Mouse (Mus musculus): ENCODE measurements around the gene Cnnm3.

Cnnm3 gene

GRCm38 (mm10) chr1:36558031-36558993 lies 46.6 kb downstream of the Cnnm3 start, which contains the start of gene Sema4c:
Gene Sema4c (minus strand): TSS chr1:36558349.
- peak; percentile 74 for DNase-seq

DNA sequence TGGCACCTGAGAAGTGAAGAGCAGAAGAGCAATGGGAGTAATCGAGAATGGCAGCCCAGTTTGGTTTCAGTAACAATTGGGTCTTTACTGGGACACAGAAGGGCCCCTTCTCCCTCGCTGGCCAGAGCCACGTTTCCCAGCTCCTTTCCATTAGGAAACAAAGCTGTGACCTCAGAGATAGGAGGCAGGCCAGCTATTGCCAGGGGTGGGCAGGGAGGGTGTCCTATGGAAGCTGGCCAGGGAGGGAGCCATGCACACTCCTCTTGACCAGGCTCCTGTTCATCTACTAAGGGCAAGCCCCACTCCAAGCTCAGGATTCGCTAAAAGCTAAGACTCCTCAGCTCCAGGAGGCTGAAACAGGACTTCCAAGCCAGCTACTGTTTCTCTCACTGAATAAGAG lies 47.6 kb downstream of the Cnnm3 start:
- no peak for DNase-seq

GRCm38 (mm10) chr1:36559888-36560287 lies 48.2 kb downstream of the Cnnm3 start:
- no peak for DNase-seq

DNA sequence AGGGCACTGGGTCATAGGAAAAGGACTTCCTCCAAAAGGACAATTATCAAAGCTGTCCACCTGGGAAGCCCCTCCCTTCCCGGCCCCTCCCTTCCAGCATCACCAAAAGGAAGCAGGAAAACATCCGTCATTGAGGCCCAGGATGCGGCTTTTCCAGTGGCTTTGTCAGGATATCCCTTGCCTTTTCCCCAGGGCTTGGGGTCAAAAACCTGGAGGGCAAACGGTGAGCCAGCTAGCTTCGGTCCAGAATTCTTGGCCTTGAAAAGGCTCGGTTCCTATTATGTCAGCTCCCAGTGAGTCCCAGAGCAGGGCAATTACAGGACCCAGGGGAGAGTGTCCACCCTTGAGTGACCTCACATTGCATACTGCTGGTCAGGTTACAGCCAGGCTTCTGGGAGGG lies 49.2 kb downstream of the Cnnm3 start:
- DNase-seq = no peak

GRCm38 (mm10) chr1:36562388-36562787 lies 50.7 kb downstream of the Cnnm3 start:
- DNase-seq = no peak

- DNase-seq = no peak
Observed at GRCm38 (mm10) chr1:36563197-36563596, 51.5 kb downstream of the Cnnm3 start.

- DNase-seq = no peak
Observed at GRCm38 (mm10) chr1:36563632-36564031, 52.0 kb downstream of the Cnnm3 start.

- DNase-seq = no peak
Observed at GRCm38 (mm10) chr1:36564101-36564500, 52.4 kb downstream of the Cnnm3 start.

- no peak for DNase-seq
Observed at GRCm38 (mm10) chr1:36566425-36566824, 54.8 kb downstream of the Cnnm3 start.

GRCm38 (mm10) chr1:36567818-36568603 lies 56.3 kb downstream of the Cnnm3 start:
- DNase-seq = no peak

DNA sequence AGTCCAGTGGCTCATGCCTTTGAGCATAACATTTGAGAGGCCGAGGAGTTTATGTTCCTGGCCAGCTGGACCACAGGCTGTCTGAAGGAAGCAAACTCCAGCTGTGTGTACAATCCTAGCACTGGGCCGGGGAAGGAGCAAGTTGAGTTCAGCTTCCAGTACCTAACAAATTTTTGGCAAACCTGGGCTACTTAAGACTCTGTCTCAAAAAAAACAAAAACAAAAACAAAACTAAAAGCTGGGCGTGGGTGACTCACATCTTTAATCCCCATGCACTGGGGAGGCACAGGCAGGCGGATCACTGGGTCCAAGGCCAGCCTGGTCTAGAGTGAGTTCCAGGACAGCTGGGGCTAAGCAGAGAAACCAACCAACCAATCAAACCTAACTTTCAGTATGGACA lies 57.1 kb downstream of the Cnnm3 start:
- DNase-seq = no peak

DNA sequence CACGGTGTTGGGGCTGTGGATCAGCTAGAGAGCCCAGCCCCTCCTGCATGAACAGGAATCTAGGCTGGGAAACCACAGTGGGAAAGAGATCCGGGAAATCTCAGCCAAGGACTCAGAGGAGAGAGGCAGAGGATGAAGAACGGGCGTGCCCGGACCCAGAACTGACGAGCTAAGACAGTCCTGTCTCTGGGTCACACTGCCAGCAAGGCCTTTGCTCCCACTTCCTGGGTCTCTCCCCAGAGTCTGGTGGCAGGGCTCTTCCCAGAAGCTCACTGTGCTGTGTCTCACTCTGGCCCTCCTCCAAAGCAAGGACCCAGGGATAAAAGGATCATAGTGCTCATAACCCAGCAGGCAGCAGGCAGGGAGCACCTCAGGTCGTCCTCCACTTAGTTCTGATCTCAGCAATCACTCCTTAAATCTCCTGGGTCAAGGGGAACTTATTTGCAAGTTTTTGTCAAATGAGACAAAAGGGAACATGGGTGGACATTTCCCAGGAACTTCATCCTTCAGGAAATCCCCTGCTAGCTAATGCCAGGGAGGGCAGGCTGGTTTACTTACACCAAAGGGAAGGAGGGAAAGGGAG lies 58.1 kb downstream of the Cnnm3 start:
- DNase-seq = no peak

GRCm38 (mm10) chr1:36570320-36570719 lies 58.7 kb downstream of the Cnnm3 start:
- no peak for DNase-seq

- peak; percentile 60 for DNase-seq
Observed at GRCm38 (mm10) chr1:36571627-36572026, 60.0 kb downstream of the Cnnm3 start.

GRCm38 (mm10) chr1:36572140-36572700 lies 60.6 kb downstream of the Cnnm3 start:
- DNase-seq = no peak

- DNase-seq = no peak
Observed at GRCm38 (mm10) chr1:36572709-36573108, 61.0 kb downstream of the Cnnm3 start.

- DNase-seq = no peak
Observed at GRCm38 (mm10) chr1:36573524-36573923, 61.9 kb downstream of the Cnnm3 start.

- DNase-seq = no peak
Observed at GRCm38 (mm10) chr1:36574196-36574955, 62.7 kb downstream of the Cnnm3 start.

GRCm38 (mm10) chr1:36575347-36575746 lies 63.7 kb downstream of the Cnnm3 start:
- no peak for DNase-seq

DNA sequence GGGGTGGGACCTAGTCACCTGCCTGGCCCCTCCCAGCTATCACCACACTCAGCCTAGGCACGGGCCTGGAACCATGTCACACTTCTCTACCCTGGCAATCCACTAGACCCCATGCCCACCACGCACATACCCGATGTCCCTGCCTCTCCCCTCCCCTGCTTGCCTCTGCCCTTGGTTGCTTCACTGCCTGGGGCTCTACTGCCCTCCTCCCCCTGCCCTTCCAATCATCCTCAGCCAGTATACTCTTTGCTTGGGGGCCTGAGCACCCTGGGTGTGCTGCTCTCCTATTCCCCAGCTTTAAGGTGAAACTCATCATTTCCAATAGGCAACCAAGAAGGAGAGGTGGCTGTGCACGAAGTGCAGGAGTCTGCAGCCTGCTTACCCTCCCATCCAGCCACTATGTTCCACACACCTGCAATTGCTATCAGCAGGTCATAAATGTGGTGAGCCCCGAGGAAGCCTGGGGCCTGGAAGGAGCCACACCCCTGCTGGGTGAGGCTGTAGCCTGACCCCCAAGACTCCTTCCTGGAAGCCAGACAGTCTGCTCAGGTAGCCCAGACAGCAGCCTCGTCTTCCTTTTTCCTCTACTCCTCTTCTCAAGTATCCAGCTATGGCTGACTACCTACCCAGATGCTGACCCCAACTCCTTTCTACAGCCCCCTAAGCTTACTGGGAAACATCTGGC lies 65.5 kb downstream of the Cnnm3 start:
- no peak for DNase-seq
